Mouse (Mus musculus): ENCODE data around the gene Flvcr1.

DNA sequence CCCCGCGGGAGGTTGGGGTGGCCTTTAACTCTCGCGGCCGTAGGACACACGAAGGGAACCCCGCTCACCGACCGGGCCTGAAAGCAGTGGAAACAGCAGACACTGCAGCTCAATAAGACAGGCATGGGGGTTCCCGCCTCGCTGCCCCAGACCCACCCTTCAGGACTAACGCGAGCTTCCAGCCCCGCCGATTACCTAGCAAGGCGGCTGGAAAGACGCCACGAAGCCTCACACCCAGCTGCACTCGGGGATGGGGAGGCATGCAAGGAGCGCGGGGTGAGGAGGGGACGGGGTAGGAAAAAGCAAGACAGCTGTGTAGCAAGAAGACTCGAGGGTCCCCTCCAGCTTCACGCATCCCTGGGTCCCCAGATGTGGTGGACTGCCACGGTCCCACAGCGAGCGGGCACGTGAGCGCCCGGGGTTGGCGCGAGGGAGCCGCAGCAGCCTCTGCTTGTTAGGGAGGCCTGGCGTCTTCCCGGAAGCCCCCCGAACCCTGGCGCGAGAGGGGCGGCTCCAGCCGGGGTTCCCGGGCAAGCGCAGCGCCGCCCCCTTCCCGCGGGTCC, 47.4 kb downstream of the Flvcr1 start:
- no peak for TF ChIP-seq CTCF (IDR thresholded peaks at IDR 0.05)
- TF ChIP-seq POLR2A (IDR thresholded peaks at IDR 0.05; ENCODE audit: insufficient read depth, low read depth, low read length) = no peak
- TF ChIP-seq EP300 (IDR thresholded peaks at IDR 0.05; ENCODE audit: insufficient read depth, low read depth, low read length) = no peak
